Mouse (Mus musculus) heart, adult 2 months (tissue): ENCODE results near the gene Dct. TPM values are rescaled to one million over a fixed set of nuclear protein-coding genes. Genes with fewer than 3 reads are reported as not detected.

Experiments
- DNase-seq, 2 experiments: peaks; one replicate each; pipeline ENCODE4 v3.0.0; 2021
- H3K27ac ChIP-seq: fragments of 200-600 bp; 2 replicates; pipeline ENCODE4 v1.8.1; 2022
- H3K27me3 ChIP-seq: fragments of 200-500 bp; 2 replicates; pipeline ENCODE4 v1.6.1; 2012; ENCODE audit warnings: mild to moderate bottlenecking, low read length, inconsistent platforms, mixed read lengths; ENCODE audit not compliant: control insufficient read depth, insufficient read depth
- H3K36me3 ChIP-seq: fragments of 200-500 bp; 2 replicates; pipeline ENCODE4 v1.6.1; 2012; ENCODE audit warnings: low read length, inconsistent platforms; ENCODE audit not compliant: control insufficient read depth, insufficient read depth
- H3K4me1 ChIP-seq: fragments of 200-500 bp; 2 replicates; pipeline ENCODE4 v1.6.1; 2011; ENCODE audit warnings: low read length; ENCODE audit not compliant: control insufficient read depth, insufficient read depth
- H3K4me3 ChIP-seq: fragments of 200-600 bp; 2 replicates; pipeline ENCODE4 v1.8.1; 2022
- H3K79me2 ChIP-seq: fragments of 200-500 bp; replicated peaks from 2 replicates; pipeline ENCODE4 v1.6.1; 2012; ENCODE audit warnings: mild to moderate bottlenecking, inconsistent platforms, low read length, moderate library complexity, mixed read lengths; ENCODE audit not compliant: control insufficient read depth, insufficient read depth
- H3K9ac ChIP-seq: fragments of 200-500 bp; 2 replicates; pipeline ENCODE4 v1.6.1; 2012; ENCODE audit warnings: low read depth, mild to moderate bottlenecking, control low read depth, inconsistent platforms, low read length, mixed read lengths
- CTCF ChIP-seq: fragments of 200-600 bp; IDR thresholded peaks from 2 replicates; pipeline ENCODE4 v1.8.1; 2022; ENCODE audit warnings: antibody characterized with exemption, mild to moderate bottlenecking, moderate library complexity
- EP300 ChIP-seq: fragments of 200-500 bp; IDR thresholded peaks from 2 replicates; pipeline ENCODE4 v1.6.1; 2011; ENCODE audit warnings: low read depth, low read length, control low read depth; ENCODE audit not compliant: insufficient read depth
- POLR2A ChIP-seq: fragments of 200-500 bp; IDR thresholded peaks from 2 replicates; pipeline ENCODE4 v1.6.1; 2011; ENCODE audit warnings: mild to moderate bottlenecking, low read depth, low read length, control low read depth; ENCODE audit not compliant: insufficient read depth
- whole genome bisulfite sequencing: fragments of 180-500 bp; shearing (Covaris S2); methylation state at CpG from one replicate; pipeline ENCODE4 v1.1.7; 2018; 5-methylcytosine and 5-hydroxymethylcytosine counted together
- intact Hi-C: fragments of 180-260 bp; cut with DNase I; formaldehyde crosslinking; loops from one replicate; pipeline ENCODE4 v1.15.1; 2025
- polyA plus RNA-seq: library from polyadenylated mRNA; depleted of rRNA; stranded (reverse); fragments of >200 nt; gene quantifications from 2 replicates; pipeline ENCODE4 v1.2.3, GENCODE M21; 2012
- total RNA-seq, 2 experiments: library from RNA; stranded (reverse); gene quantifications; 2 replicates each; pipeline ENCODE4 v1.2.3; 2021

The Dct gene
- total and polyA plus RNA-seq, 3 experiments: 2.1 to 5.1 (median 2.5) TPM

GRCm38 (mm10) chr14:118005697-118006096 lies 46.3 kb downstream of the Dct start:
- WGBS: 5% methylated on average over 5 of the region's 5 CpGs
- Histone ChIP-seq H3K9ac (no peak overlapping the region), H3K27me3 (no peaks in the 10 kb centered on the region), H3K27ac (no peak overlapping the region), H3K4me3 (no peak overlapping the region), H3K4me1 (peaks cover 1% of the 10 kb centered on the region; the same call in 1 of the 2 replicates), H3K79me2 (no peaks in the 10 kb centered on the region), H3K36me3 (no peaks in the 10 kb centered on the region)
- DNase-seq: peak in 1 of 2 experiments; percentile 26
- TF ChIP-seq EP300 (0 out of 2 replicates have a peak, but pooled peaks have one; percentile 40), POLR2A (no peak), CTCF (peak; percentile 79)
- intact Hi-C loops: loop anchor here (1.0 to 5.0 kb wide), 3 partner anchors 82 to 587 kb away; no protein-coding TSS in a partner anchor

- WGBS: 83% methylated on average over 10 of the region's 10 CpGs
- H3K9ac ChIP-seq: no peak overlapping the region
- H3K27ac ChIP-seq: no peak overlapping the region
- intact Hi-C loops: no loop called here
- peaks cover 1% of the 10 kb centered on the region for H3K4me1 ChIP-seq
- TF ChIP-seq EP300 (no peak), CTCF (no peak), POLR2A (no peak)
- no peaks in the 10 kb centered on the region; the same call in 1 of the 2 replicates for H3K27me3 ChIP-seq
- no peak overlapping the region for H3K4me3 ChIP-seq
- H3K36me3 ChIP-seq: no peaks in the 10 kb centered on the region
- H3K79me2 ChIP-seq: no peaks in the 10 kb centered on the region
- no peak for DNase-seq
Observed at GRCm38 (mm10) chr14:118004434-118004833, 47.6 kb downstream of the Dct start.

- WGBS: 90% methylated on average over 6 of the region's 6 CpGs
- TF ChIP-seq CTCF: no peak
- no peak for TF ChIP-seq EP300
- no peak for TF ChIP-seq POLR2A
- H3K27me3 ChIP-seq: no peaks in the 10 kb centered on the region
- H3K4me3 ChIP-seq: no peak overlapping the region
- H3K9ac ChIP-seq: no peak overlapping the region
- no peak for DNase-seq
- intact Hi-C loops: no loop called here
- H3K4me1 ChIP-seq: no peaks in the 10 kb centered on the region
- no peaks in the 10 kb centered on the region for H3K36me3 ChIP-seq
- H3K79me2 ChIP-seq: no peaks in the 10 kb centered on the region
- H3K27ac ChIP-seq: no peak overlapping the region
Observed at GRCm38 (mm10) chr14:117993845-117994244, 58.2 kb downstream of the Dct start.

GRCm38 (mm10) chr14:117992600-117993256 lies 59.3 kb downstream of the Dct start:
- H3K9ac ChIP-seq: no peak overlapping the region
- no peaks in the 10 kb centered on the region for H3K36me3 ChIP-seq
- intact Hi-C loops: no loop called here
- no peak for DNase-seq
- 51% methylated on average over 8 of the region's 8 CpGs for WGBS
- no peak overlapping the region for H3K27ac ChIP-seq
- no peaks in the 10 kb centered on the region for H3K27me3 ChIP-seq
- H3K4me1 ChIP-seq: no peaks in the 10 kb centered on the region
- no peak overlapping the region for H3K4me3 ChIP-seq
- H3K79me2 ChIP-seq: no peaks in the 10 kb centered on the region
- TF ChIP-seq CTCF: no peak
- no peak for TF ChIP-seq EP300
- no peak for TF ChIP-seq POLR2A

- intact Hi-C loops: no loop called here
- H3K27me3 ChIP-seq: no peaks in the 10 kb centered on the region
- no peak overlapping the region for H3K9ac ChIP-seq
- TF ChIP-seq EP300 (no peak), CTCF (no peak), POLR2A (no peak)
- no peaks in the 10 kb centered on the region for H3K79me2 ChIP-seq
- H3K4me1 ChIP-seq: no peaks in the 10 kb centered on the region
- no peak for DNase-seq
- no peak overlapping the region for H3K27ac ChIP-seq
- no peak overlapping the region for H3K4me3 ChIP-seq
- WGBS: 73% methylated on average over 8 of the region's 8 CpGs
- no peaks in the 10 kb centered on the region for H3K36me3 ChIP-seq
Observed at GRCm38 (mm10) chr14:117990203-117990602, 61.8 kb downstream of the Dct start.

- 81% methylated on average over 10 of the region's 10 CpGs for WGBS
Observed at GRCm38 (mm10) chr14:117988444-117988843, 63.6 kb downstream of the Dct start.

More at GRCm38 (mm10) chr14:117988444-117988843, 63.6 kb downstream of the Dct start:
- Histone ChIP-seq H3K36me3 (no peaks in the 10 kb centered on the region), H3K9ac (no peak overlapping the region), H3K4me3 (no peak overlapping the region), H3K27ac (no peak overlapping the region), H3K4me1 (no peaks in the 10 kb centered on the region), H3K27me3 (no peaks in the 10 kb centered on the region), H3K79me2 (no peaks in the 10 kb centered on the region)
- no peak for DNase-seq
- intact Hi-C loops: no loop called here
- TF ChIP-seq CTCF: no peak
- no peak for TF ChIP-seq EP300
- TF ChIP-seq POLR2A: no peak
